Mouse (Mus musculus) ES-E14 (cell line): ENCODE measurements around the gene Dnajc27. TPM values are rescaled to one million over a fixed set of nuclear protein-coding genes. Genes with fewer than 3 reads are reported as not detected.

ENCODE experiments used
- DNase-seq: peaks from one replicate; pipeline ENCODE4 v3.0.0-alpha.2; 2013; ENCODE audit warnings: low read depth, low spot score
- H3K27ac ChIP-seq: 2 replicates; pipeline ENCODE4 v1.5.1; 2012; ENCODE audit warnings: low read depth, mild to moderate bottlenecking, low read length, moderate library complexity, mixed read lengths; ENCODE audit not compliant: poor library complexity, insufficient read depth, severe bottlenecking
- H3K36me3 ChIP-seq: 2 replicates; pipeline ENCODE4 v1.6.1; 2012; ENCODE audit warnings: mild to moderate bottlenecking, low read length, moderate library complexity, mixed read lengths; ENCODE audit not compliant: control insufficient read depth, poor library complexity, insufficient read depth, severe bottlenecking
- H3K4me1 ChIP-seq, 2 experiments: fragments of 150-350 bp in 1 of 2; sonication (generic) in 1 of 2; 2 replicates each; pipeline ENCODE4 v1.6.1; 2012; ENCODE audit warnings: low read length in 2 of 2, mild to moderate bottlenecking in 1 of 2, mixed read lengths in 1 of 2; ENCODE audit not compliant: control insufficient read depth in 2 of 2, insufficient read depth in 2 of 2, poor library complexity in 1 of 2
- H3K4me3 ChIP-seq, 2 experiments: fragments of 150-350 bp in 1 of 2; sonication (generic) in 1 of 2; 2 replicates each; pipeline ENCODE4 v1.5.1; 2012; ENCODE audit warnings: low read length in 2 of 2, low read depth in 1 of 2, mild to moderate bottlenecking in 1 of 2, mixed read lengths in 1 of 2; ENCODE audit not compliant: insufficient read depth in 1 of 2, poor library complexity in 1 of 2, severe bottlenecking in 1 of 2
- H3K9ac ChIP-seq: 2 replicates; pipeline ENCODE4 v1.6.1; 2012; ENCODE audit warnings: low read depth, mild to moderate bottlenecking, low read length, mixed read lengths; ENCODE audit not compliant: poor library complexity, insufficient read depth, severe bottlenecking
- H3K9me3 ChIP-seq: fragments of 150-350 bp; sonication (generic); 2 replicates; pipeline ENCODE4 v1.6.1; 2012; ENCODE audit warnings: low read depth, mild to moderate bottlenecking, low read length; ENCODE audit not compliant: control insufficient read depth, insufficient read depth
- CHD2 ChIP-seq: IDR thresholded peaks from 2 replicates; pipeline ENCODE4 v1.6.1; 2014; ENCODE audit warnings: mild to moderate bottlenecking, low read depth, low read length, inconsistent platforms
- HCFC1 ChIP-seq: IDR thresholded peaks from 2 replicates; pipeline ENCODE4 v1.6.1; 2012; ENCODE audit warnings: low read length, inconsistent platforms, borderline replicate concordance; ENCODE audit not compliant: insufficient read depth
- MAFK ChIP-seq: IDR thresholded peaks from 2 replicates; pipeline ENCODE4 v1.6.1; 2014; ENCODE audit warnings: mild to moderate bottlenecking, low read depth, low read length, inconsistent platforms; ENCODE audit not compliant: insufficient read depth
- ZC3H11A ChIP-seq: IDR thresholded peaks from 2 replicates; pipeline ENCODE4 v1.6.1; 2012; ENCODE audit warnings: low read depth, mild to moderate bottlenecking, inconsistent platforms, low read length, borderline replicate concordance
- ZNF384 ChIP-seq: IDR thresholded peaks from 2 replicates; pipeline ENCODE4 v1.6.1; 2012; ENCODE audit warnings: low read depth, low read length, inconsistent platforms
- in situ Hi-C, 2 experiments: fragments of 600-800 bp; cut with MboI; formaldehyde crosslinking; loops; one replicate each; pipeline ENCODE4 v1.15.1; 2025; ENCODE audit warnings: low sequenced_read_pairs in 2 of 2, inconsistent platforms in 1 of 2; ENCODE audit not compliant: unreplicated experiment in 2 of 2
- total RNA-seq: library from RNA; depleted of rRNA; stranded (reverse); fragments of 300-350 nt; gene quantifications from 2 replicates; pipeline ENCODE4 v1.2.3, GENCODE M21; 2012

Gene Dnajc27
- total RNA-seq, 1 experiment = 10.1 TPM

GRCm38 (mm10) chr12:4039046-4039445 is 43.3 kb upstream of the Dnajc27 start:
- peak overlapping the region; percentile 39 to 95; a peak in 3 of 4 replicates for H3K4me3 ChIP-seq

GRCm38 (mm10) chr12:4042411-4042810 is 40.0 kb upstream of the Dnajc27 start:
- Histone ChIP-seq H3K9me3 (no peaks in the 10 kb centered on the region), H3K27ac (no peak overlapping the region), H3K9ac (no peak overlapping the region), H3K4me3 (no peak overlapping the region), H3K4me1 (peaks cover 0 to 8% of the 10 kb centered on the region in 2 experiments; a peak in 1 of 4 replicates), H3K36me3 (no peaks in the 10 kb centered on the region)
- in situ Hi-C loops = no loop called here
- TF ChIP-seq ZC3H11A (no peak), CHD2 (no peak), HCFC1 (no peak), ZNF384 (no peak), MAFK (no peak)
- DNase-seq = no peak

More at GRCm38 (mm10) chr12:4039046-4039445, 43.3 kb upstream of the Dnajc27 start:
- Histone ChIP-seq H3K27ac (no peak overlapping the region), H3K36me3 (no peaks in the 10 kb centered on the region), H3K9me3 (no peaks in the 10 kb centered on the region), H3K9ac (no peak overlapping the region), H3K4me1 (peaks cover 0 to 8% of the 10 kb centered on the region in 2 experiments; a peak in 1 of 4 replicates)
- no peak for TF ChIP-seq ZC3H11A
- TF ChIP-seq ZNF384 = no peak
- TF ChIP-seq CHD2 = no peak
- no peak for TF ChIP-seq MAFK
- in situ Hi-C loops = no loop called here
- no peak for DNase-seq

GRCm38 (mm10) chr12:4045992-4046391 is 36.4 kb upstream of the Dnajc27 start:
- H3K4me1 ChIP-seq = peaks cover 0 to 8% of the 10 kb centered on the region in 2 experiments; a peak in 1 of 4 replicates
- no peak for DNase-seq
- in situ Hi-C loops = no loop called here
- H3K27ac ChIP-seq = no peak overlapping the region
- H3K36me3 ChIP-seq = no peaks in the 10 kb centered on the region
- H3K9ac ChIP-seq = no peak overlapping the region
- no peak overlapping the region for H3K4me3 ChIP-seq
- TF ChIP-seq MAFK = no peak
- TF ChIP-seq ZNF384 = no peak
- TF ChIP-seq CHD2 = no peak
- no peak for TF ChIP-seq HCFC1
- no peak for TF ChIP-seq ZC3H11A
- no peaks in the 10 kb centered on the region for H3K9me3 ChIP-seq

- in situ Hi-C loops = no loop called here
- DNase-seq = no peak
- no peak overlapping the region for H3K4me3 ChIP-seq
These were observed 34.4 kb upstream of the Dnajc27 start for GRCm38 (mm10) chr12:4048031-4048430.

DNA sequence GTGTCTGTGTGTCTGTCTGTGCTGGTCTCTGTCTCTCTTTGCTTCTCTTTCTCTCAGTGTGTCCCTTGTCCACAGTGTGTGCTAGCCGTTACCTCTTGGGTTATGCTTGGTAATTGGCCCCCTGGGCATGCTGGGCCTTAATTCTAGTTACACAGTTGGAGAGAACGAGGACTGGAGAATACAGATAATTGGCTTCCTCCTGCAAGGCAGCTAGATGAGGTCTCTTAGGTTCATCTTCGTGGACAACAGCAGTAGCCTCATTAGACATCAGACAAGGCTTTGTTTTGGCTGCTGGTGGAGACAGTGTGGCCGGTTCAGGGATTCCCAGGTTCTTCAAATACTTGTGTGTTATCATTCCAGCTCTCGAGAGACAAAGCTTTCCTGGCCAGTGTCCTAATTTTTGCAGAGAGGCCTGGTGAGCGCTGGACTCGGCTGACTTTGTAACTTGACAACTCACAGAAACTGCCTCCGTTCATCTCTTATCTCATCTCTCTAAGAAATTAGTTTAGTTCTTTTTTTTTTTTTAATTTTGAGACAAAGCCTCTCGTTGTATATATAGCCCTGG is 31.4 kb upstream of the Dnajc27 start:
- Histone ChIP-seq H3K27ac (no peak overlapping the region), H3K36me3 (no peaks in the 10 kb centered on the region), H3K4me3 (no peak overlapping the region), H3K9me3 (no peaks in the 10 kb centered on the region), H3K9ac (no peak overlapping the region), H3K4me1 (no peaks in the 10 kb centered on the region)
- TF ChIP-seq ZC3H11A (no peak), ZNF384 (no peak), CHD2 (no peak), HCFC1 (no peak), MAFK (no peak)
- no peak for DNase-seq
- in situ Hi-C loops = no loop called here

More at GRCm38 (mm10) chr12:4048031-4048430, 34.4 kb upstream of the Dnajc27 start:
- Histone ChIP-seq H3K36me3 (no peaks in the 10 kb centered on the region), H3K9ac (no peak overlapping the region), H3K27ac (no peak overlapping the region), H3K9me3 (no peaks in the 10 kb centered on the region), H3K4me1 (no peaks in the 10 kb centered on the region)
- TF ChIP-seq MAFK = no peak
- no peak for TF ChIP-seq HCFC1
- TF ChIP-seq CHD2 = no peak
- no peak for TF ChIP-seq ZC3H11A
- no peak for TF ChIP-seq ZNF384
